Mouse (Mus musculus): Measurements from ENCODE around the gene Smarcc1. TPM values are rescaled to one million over a fixed set of nuclear protein-coding genes. Genes with fewer than 3 reads are reported as not detected.
"Not testable (repeated sequence)": the region's sequence is repeated elsewhere in the genome, so short reads cannot be mapped to it uniquely, and the experiment has no call there.

Smarcc1 gene
- total RNA-seq (2021): 10 to 100 TPM; 59.7 to 60.3 TPM
- long read RNA-seq, experiment 1, full-length matches to known transcripts: 12 of 32 reads
- long read RNA-seq, experiment 1, partial matches to known transcripts: 15 of 32 reads
- long read RNA-seq, experiment 1, other reads (novel, unspliced or antisense): 5 of 32 reads
- long read RNA-seq, experiment 2, full-length matches to known transcripts: 24 of 43 reads
- long read RNA-seq, experiment 2, partial matches to known transcripts: 12 of 43 reads
- long read RNA-seq, experiment 2, other reads (novel, unspliced or antisense): 7 of 43 reads

DNA sequence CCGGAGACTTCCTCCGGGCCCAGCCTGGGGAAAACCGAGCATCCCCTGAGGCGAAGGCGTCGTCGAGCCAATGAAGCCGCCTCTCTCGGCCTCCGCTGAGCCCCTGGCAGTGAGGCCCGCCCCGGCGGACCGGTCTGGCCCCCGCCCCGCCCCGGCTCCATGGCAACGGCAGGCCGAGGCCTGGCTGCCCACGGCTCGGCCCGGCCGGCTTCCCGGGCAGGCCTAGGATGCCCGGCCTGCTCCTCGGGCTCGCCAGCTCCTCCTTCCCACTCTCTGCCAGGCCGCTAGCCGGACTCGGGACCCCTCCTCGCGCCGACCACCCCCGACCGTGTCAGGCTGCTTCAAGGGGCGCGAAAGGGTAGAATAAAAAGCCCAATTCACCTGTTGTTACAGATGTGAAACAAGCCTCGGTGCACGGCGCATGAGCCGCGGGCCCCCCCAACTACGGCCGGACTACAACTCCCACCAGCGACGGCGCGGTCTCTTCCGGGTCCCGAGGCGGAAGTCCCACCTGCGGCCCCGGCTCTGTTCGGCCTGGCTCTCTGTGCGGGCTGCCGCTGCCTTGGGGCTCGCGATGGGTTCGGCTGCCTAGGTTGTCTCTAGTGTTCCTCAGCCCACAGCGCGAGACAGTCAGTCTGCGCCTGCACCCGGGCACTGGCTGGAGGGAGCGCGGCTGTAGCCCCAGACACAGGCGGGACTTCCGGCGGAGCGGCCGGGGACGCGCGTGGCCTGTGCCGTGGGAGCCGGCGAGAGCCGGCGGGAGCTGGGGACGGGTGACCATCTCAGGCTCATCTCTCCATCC lies at the start of gene Smarcc1:
Smarcc1 (plus strand) TSS at position 732 of the 802 bp plus-strand sequence.
- H3K27ac ChIP-seq: peak within 1 kb of the TSS; percentile 96
- no peak for TF ChIP-seq CTCF (conservative IDR thresholded peaks at IDR 0.05)
- DNase-seq (ENCODE audit: low spot score in 2 of 2): peak; percentile 88
- H3K4me3 ChIP-seq: peak within 1 kb of the TSS; percentile 92

DNA sequence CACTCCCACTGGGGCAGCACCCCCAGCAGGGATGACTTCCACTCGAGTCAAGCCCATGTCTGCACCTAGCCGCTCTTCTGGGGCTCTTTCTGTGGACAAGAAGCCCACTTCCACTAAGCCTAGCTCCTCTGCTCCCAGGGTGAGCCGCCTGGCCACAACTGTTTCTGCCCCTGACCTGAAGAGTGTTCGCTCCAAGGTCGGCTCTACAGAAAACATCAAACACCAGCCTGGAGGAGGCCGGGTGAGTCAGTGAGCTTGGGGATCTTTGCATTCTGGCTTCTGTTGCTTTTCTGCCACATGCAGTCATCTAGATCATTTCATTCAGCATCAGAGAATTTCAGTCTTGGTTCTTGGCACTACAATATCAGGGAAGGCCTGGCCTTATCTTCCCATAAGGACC lies 48.8 kb upstream of the Smarcc1 start:
- no peak overlapping the region for H3K4me3 ChIP-seq
- DNase-seq (ENCODE audit: low spot score in 2 of 2): no peak
- no peak overlapping the region for H3K27ac ChIP-seq
- no peak for TF ChIP-seq CTCF (conservative IDR thresholded peaks at IDR 0.05)

DNA sequence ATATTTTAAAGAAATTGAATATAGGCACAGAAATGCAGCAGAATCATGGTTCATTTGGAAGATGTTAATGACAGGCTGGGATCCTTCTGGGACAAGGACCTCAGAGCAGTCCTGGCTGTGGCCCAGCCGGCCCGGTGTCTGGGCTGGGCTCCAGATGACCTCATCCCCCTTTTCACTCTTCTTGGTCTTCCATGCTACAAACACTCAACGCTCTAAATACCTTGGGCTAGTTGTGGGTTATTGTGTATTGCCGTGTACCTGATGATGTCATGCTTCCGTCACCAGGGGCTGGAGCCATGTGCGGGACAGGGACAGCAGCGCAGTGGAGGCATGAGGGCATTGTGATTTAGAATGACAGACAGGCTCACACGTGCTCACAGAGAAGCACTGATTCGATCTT lies 47.1 kb upstream of the Smarcc1 start:
- no peak for DNase-seq (ENCODE audit: low spot score in 2 of 2)
- Histone ChIP-seq H3K4me3 (no peak overlapping the region), H3K27ac (peak overlapping the region; percentile 68)
- no peak for TF ChIP-seq CTCF (conservative IDR thresholded peaks at IDR 0.05)

DNA sequence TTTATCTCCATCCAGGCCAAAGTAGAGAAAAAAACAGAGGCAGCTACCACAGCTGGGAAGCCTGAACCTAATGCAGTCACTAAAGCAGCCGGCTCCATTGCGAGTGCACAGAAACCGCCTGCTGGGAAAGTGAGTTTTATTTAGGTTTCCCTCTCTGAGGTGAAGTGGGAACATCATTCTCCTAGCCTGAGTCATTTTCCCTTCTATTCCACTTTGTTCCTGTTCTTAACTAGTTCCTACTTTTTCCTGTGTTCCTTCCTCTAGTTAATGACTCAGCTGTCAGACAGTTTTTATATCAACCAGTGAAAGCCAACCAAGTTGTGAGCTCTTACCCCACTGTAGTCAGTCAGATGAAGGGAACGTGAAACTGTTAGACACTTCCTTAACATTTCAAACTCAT lies 46.5 kb upstream of the Smarcc1 start:
- peak overlapping the region; percentile 68 for H3K27ac ChIP-seq
- H3K4me3 ChIP-seq: no peak overlapping the region
- no peak for DNase-seq (ENCODE audit: low spot score in 2 of 2)
- TF ChIP-seq CTCF (conservative IDR thresholded peaks at IDR 0.05): no peak

DNA sequence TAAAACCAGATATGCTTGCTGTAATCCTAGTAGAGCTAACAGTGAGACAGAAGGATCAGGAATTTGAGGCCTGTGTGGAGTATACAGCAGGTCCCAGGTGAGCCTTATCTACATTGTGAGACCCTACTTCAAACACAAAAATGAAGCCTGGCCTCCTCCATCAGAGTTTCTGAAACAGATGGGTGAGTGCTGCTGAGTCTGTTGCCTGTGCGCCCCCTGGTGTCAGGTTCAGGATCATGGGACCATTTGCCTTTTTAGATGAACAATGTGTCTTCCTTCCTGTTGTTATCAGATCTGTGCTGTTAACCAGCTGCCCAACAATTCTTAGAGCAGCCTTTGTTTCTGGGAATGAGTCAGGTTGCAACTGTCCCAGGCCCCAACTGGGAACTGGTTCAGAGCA lies 45.7 kb upstream of the Smarcc1 start:
- peak; percentile 83 to 89 for DNase-seq (ENCODE audit: low spot score in 2 of 2)
- H3K27ac ChIP-seq: peak overlapping the region; percentile 85
- no peak overlapping the region for H3K4me3 ChIP-seq
- TF ChIP-seq CTCF (conservative IDR thresholded peaks at IDR 0.05): peak; percentile 92

DNA sequence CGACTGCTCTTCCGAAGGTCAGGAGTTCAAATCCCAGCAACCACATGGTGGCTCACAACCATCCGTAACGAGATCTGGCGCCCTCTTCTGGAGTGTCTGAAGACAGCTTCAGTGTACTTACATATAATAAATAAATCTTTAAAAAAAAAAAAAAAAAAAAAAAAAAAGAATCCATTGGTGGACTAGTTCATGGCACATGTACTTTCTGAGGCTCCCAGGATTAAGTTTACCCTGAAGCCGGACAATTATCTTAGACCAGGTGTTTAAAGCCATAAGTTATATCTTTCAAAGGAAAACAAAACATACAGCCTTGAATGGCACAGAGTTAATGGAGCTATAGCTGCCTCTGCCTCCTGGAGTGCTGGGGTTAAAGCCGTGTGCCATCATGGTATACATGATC lies 41.0 kb upstream of the Smarcc1 start:
- H3K4me3 ChIP-seq; DNase-seq (ENCODE audit: low spot score in 2 of 2); H3K27ac ChIP-seq: not testable (repeated sequence)

DNA sequence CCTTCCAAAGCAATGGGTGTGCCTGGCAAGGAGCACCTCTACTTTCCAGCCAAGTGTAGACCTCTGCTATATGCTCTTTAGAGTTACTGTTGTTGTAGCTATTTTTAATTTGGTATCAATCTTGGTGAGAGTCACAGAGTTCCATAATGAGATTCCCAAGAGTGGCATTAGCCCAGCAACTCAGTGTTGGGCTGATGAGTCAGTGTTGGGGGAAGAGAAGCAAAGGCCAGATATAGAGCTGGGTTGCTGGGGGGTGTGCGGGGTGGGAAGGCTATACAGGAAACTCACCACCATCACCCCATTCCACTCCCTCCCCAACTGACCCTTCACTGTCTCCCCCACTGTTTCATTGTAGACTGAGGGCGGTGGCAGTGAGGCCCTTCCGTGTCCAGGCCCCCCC lies 36.4 kb upstream of the Smarcc1 start:
- Histone ChIP-seq H3K4me3 (no peak overlapping the region), H3K27ac (peak overlapping the region; percentile 75)
- DNase-seq (ENCODE audit: low spot score in 2 of 2): no peak
- no peak for TF ChIP-seq CTCF (conservative IDR thresholded peaks at IDR 0.05)

DNA sequence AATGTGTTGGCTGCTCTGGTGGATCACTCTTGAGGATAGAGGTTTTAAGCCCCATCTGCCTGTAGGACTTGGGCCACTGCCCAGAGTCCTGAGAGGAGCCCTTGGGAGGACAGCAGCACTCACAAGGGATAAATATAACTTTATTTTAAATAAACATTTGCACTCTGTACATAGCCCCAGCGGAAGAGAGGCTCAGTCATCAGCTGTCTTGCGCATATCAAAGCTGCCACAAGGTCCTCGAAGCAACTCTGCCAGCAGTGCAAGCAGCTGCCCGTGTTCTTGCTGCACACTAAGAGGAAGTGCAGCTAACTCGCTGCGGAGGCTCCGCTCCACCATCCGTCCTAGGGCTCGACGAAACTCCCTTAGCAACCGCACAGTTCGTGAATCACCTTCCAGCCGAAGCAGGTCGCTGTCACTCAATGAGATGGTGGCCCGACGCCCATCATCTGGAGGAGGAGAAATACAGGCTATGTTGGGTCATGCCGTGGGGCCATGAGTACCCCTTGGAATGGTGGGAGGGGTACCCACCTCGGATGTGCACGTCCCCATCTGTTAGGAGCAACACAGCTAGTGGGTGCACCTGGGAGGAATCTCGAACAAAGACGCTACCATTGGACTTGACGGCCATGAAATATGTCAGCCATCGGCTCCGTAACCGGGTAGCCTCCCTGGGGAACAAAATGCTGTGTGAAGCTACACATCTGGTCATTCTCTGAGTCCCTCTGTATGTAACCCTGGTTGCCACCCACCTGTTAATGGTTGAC lies 33.1 kb upstream of the Smarcc1 start:
- no peak overlapping the region for H3K4me3 ChIP-seq
- DNase-seq (ENCODE audit: low spot score in 2 of 2): peak in 1 of 2 experiments; percentile 32
- no peak for TF ChIP-seq CTCF (conservative IDR thresholded peaks at IDR 0.05)
- peak overlapping the region; percentile 77 for H3K27ac ChIP-seq

DNA sequence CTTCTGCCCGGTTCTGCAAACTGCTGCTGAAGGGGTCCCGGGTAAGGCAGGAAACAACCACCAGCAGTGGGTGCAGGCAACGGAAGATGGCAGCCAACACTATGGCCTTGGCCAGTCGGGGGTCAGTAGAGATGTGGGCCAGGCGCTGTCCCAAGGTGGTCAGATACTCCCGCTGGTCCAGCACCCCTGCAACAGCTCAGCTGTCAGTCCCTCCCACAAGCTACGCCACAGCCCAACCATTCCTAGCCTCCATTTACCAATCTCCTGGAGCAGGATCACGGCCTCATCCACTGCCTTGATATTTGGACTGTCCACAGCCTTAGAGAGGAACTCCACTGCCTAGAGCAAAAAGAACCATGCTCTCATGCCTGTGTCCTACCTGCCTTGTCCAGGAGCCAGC lies 31.8 kb upstream of the Smarcc1 start:
- no peak overlapping the region; the same call in 1 of the 2 replicates for H3K27ac ChIP-seq
- no peak for TF ChIP-seq CTCF (conservative IDR thresholded peaks at IDR 0.05)
- no peak for DNase-seq (ENCODE audit: low spot score in 2 of 2)
- no peak overlapping the region for H3K4me3 ChIP-seq

DNA sequence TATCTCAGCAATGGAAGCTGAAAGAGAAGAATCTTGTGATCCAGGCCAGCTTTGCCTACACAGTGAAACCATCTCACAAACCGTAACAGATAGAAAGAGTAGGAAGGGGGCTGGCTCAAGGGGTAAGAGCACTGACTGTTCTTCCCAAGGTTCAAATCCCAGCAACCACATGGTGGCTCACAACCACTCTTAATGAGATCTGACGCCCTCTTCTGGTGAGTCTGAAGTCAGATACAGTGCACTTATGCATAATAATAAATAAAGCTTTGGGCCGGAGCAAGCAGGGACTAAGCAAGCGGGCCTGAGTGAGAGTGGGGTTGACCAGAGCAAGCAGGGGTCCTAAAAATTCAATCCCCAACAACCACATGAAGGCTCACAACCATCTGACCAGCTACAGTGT lies 24.2 kb upstream of the Smarcc1 start:
- DNase-seq (ENCODE audit: low spot score in 2 of 2): no peak
- Histone ChIP-seq H3K27ac (no peak overlapping the region), H3K4me3 (no peak overlapping the region)
- TF ChIP-seq CTCF (conservative IDR thresholded peaks at IDR 0.05): peak; percentile 55

DNA sequence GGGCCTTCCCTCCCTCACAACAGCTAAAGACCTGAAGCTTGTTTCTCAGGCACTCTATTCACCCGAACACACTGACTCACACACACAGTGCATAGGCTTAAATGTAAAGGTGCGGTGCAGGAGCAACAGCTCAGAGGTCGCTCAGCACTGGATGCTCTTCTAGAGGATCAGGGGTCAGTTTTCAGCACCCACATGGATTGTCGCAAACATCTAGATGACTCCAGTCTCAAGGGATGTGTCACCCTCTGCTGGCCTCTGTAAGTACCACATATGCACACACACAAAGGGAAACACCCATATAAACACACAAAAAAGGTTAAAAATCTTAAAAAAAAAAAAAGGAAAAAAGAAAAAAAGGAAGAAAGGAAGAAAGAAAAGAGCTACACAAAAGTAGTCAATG lies 22.7 kb upstream of the Smarcc1 start:
- TF ChIP-seq CTCF (conservative IDR thresholded peaks at IDR 0.05): peak; percentile 39
- Histone ChIP-seq H3K4me3 (no peak overlapping the region), H3K27ac (no peak overlapping the region)
- no peak for DNase-seq (ENCODE audit: low spot score in 2 of 2)

DNA sequence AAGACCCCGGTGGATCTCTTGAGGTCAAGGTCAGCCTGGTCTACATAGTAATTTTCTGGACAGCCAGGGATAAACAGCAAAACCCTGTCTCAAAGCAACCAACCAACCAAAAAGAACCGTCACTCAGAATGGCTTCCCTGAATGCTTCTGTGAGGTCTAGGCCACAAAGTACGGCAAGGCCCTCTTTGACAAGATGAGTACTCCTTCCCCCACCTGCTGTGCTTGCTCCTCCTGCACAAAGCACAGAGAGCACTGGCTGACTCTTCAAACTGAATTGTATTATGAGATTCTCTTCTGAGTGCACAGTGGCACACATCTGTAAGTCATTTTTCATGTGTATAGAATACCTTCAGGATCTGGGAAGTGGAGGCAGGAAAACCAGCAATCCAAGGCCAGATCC lies 19.7 kb upstream of the Smarcc1 start:
- no peak overlapping the region for H3K27ac ChIP-seq
- no peak for DNase-seq (ENCODE audit: low spot score in 2 of 2)
- TF ChIP-seq CTCF (conservative IDR thresholded peaks at IDR 0.05): no peak
- H3K4me3 ChIP-seq: no peak overlapping the region
